Mouse (Mus musculus) bone marrow macrophage, adult 2 months (primary cell): ENCODE data around the gene Ngly1. TPM values are rescaled to one million over a fixed set of nuclear protein-coding genes. Genes with fewer than 3 reads are reported as not detected.

Experiments used
- H3K27ac ChIP-seq: 2 replicates; pipeline ENCODE4 v1.5.1; 2012; ENCODE audit warnings: low read depth, low read length; ENCODE audit not compliant: insufficient read depth
- H3K4me1 ChIP-seq: 2 replicates; pipeline ENCODE4 v1.6.1; 2012; ENCODE audit warnings: low read length; ENCODE audit not compliant: control insufficient read depth, insufficient read depth
- H3K4me3 ChIP-seq: 2 replicates; pipeline ENCODE4 v1.5.1; 2012; ENCODE audit warnings: mild to moderate bottlenecking, low read length, moderate library complexity; ENCODE audit not compliant: insufficient read depth
- CTCF ChIP-seq: IDR thresholded peaks from 2 replicates; pipeline ENCODE4 v1.5.1; 2012; ENCODE audit warnings: low read depth, mild to moderate bottlenecking, low read length, moderate library complexity
- POLR2A ChIP-seq: IDR thresholded peaks from 2 replicates; pipeline ENCODE4 v1.6.1; 2012; ENCODE audit warnings: mild to moderate bottlenecking, low read depth, low read length, borderline replicate concordance
- polyA plus RNA-seq: library from polyadenylated mRNA; stranded (reverse); fragments of >200 nt; gene quantifications from 2 replicates; pipeline ENCODE4 v1.2.4, GENCODE M21; 2012; ENCODE audit not compliant: missing spikeins, insufficient read depth, insufficient read length

The Ngly1 gene
- polyA plus RNA-seq = 31.5 and 33.1 TPM in 2 replicates

DNA sequence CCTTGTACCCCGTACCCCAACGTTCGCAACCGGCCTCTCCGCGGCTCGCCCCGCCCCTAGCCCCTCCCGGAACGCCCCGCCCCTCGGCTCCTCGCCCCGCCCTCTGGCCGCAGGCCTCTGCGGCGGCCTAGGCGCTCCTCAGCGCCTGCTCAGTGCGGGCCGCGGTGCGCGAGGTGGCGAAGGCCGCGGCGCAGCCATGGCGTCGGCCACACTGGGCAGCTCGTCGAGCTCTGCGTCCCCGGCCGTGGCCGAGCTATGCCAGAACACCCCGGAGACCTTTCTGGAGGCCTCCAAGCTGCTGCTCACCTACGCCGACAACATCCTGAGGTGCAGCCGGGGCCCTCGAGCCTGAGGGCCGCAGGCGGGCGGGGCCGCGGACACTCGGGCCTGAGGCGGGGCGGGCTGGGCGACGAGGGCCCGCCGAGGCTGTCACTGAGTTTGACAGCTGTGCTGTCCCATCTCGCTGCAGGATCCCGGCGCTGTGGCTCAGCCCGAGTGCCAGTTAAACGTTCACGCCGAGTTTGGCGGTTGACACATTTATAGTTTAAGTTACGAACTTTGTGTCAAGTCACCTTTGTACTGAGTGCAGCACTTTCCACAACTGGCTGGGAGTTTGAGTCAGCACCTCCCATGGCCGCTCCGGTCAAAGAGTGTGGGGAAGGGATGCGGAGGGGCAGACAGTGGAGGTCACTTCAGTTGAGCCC is at the start of gene Ngly1, which contains the start of gene Oxsm:
TSS of gene Ngly1 (plus strand) at position 110 of the 704 bp plus-strand sequence.
TSS of gene Oxsm (minus strand) at position 638 of the 704 bp plus-strand sequence.
- Histone ChIP-seq H3K27ac (peak within 1 kb of the TSS; percentile 53), H3K4me1 (peaks cover 14% of the 10 kb centered on the region), H3K4me3 (peak within 1 kb of the TSS; percentile 78)
- peak; percentile 97 for TF ChIP-seq POLR2A
- TF ChIP-seq CTCF = no peak

DNA sequence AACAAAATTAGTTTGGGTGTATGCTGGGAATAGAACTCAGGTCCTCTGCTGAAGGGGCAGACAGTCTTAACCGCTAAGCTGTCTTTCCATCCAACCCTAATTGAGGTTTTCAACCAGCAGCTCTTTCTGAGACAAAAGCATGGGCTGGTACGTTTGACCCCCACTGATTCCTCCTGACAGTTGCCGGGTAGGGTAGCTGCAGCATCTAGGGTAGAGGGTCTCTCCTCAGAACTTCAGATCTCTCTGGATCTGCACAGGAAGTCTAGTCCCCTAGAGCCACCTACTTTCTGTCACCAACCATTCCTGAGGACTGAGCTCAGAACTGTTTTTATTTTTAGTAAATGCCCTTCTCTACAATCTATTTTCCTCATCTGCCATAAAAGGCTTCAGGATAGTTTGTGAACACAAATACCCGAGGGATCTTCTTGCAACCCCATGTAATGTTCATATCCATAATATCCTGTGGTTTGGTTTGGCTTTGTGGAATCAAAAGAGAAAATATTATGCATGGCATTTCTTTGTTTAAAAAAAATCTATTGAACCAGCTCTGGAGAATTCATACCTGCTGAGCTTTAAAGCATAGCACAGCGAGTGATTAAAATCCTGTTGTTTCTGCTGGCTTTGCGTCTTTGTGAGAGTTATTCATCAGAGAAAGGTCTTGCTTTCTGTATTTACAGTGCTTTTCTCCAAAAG is 48.7 kb upstream of the Ngly1 start:
- no peak for TF ChIP-seq CTCF
- TF ChIP-seq POLR2A = no peak

DNA sequence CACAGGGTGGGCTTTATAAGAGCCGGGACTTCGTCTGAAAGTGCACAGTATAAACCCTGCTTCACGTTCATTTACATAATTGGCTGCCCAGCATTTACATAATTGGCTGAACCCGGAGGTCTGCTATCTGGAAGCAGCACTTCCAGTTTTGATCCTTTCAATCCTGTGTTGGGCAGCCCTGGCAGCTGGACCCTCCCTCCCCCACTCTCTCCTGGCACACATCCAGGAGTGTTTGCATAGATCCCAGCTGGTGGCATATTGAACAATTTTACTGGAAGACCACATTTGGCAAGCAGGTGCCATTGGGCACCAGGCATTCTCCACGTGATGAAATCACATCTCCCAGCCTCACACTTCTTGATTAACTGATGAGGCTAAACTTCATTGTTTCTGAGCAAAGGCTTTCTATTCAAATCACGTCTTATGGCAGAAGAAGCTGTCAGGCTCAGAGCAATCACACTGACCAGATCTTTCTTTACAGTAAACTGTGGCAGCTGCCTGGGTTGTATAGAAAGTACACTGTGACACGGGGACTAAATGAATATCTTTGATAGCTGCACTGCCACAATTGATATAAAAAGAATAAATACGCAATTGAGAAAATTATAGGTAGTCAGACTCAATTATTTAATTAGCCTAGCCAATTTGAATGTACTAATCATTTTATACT is 48.0 kb upstream of the Ngly1 start:
- TF ChIP-seq CTCF (no peak), POLR2A (no peak)
- Histone ChIP-seq H3K27ac (no peak overlapping the region), H3K4me1 (no peaks in the 10 kb centered on the region), H3K4me3 (no peak overlapping the region)

More for the DNA sequence above, 48.7 kb upstream of the Ngly1 start:
- H3K27ac ChIP-seq = no peak overlapping the region
- no peak overlapping the region for H3K4me3 ChIP-seq
- no peaks in the 10 kb centered on the region for H3K4me1 ChIP-seq

DNA sequence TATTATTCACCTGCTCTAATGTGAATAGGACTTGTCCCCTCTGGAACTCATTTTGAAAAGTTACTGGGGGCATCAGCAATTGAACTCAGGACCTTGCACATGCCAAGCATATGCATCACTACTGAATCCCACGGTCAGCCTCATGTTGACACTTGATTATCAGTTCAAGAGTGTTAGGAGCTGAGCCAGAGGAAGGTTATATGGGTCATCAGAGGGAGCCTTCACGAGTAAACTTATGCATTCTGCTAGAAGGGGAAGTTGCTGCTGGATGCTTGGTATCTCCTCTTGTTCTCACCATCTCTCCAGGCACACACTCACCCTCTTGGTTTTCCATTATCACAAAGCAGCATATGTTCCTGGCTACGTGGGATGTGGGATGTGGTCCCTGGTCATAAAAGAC is 47.4 kb upstream of the Ngly1 start:
- TF ChIP-seq CTCF (no peak), POLR2A (no peak)
- H3K4me1 ChIP-seq = no peaks in the 10 kb centered on the region
- no peak overlapping the region for H3K27ac ChIP-seq
- H3K4me3 ChIP-seq = no peak overlapping the region

DNA sequence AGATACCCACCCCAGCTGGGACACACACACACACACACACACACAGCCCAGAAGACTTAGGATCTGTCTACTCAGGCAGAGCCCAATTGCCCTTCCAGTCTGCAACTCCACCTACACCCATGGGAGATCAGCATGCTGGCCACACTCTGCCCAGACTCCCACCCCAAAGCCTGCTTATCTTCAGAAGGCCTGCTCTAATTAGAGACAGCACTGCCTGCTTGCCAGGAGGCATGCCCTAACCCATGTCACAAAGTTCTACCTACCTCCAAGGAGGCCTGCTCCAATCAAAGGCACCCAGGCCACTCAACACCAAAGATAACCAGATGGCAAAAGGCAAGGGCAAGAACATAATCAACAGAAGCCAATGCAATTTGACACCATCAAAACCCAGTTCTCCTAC is 41.4 kb upstream of the Ngly1 start:
- Histone ChIP-seq H3K4me1 (no peaks in the 10 kb centered on the region), H3K27ac (no peak overlapping the region), H3K4me3 (no peak overlapping the region)
- no peak for TF ChIP-seq POLR2A
- TF ChIP-seq CTCF = no peak

DNA sequence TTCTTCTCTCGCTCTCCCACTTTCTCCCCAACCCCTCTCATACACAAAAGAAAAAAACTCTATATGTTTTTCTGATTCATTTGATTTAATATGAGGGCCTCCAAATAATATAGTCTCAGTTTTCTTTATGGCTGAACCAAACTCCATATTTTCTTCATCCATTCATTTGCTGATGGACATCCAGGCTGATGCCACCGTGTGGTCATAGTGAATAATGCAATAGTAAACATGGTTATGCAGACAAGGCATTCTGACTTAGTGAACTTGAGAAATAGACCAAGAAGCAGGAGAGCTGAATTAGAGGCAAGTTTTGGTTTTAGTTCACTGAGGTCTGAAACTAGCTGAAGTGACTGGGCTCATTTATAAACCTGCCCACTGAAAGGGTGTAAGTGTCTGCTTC is 30.1 kb upstream of the Ngly1 start:
- TF ChIP-seq POLR2A (no peak), CTCF (no peak)
- Histone ChIP-seq H3K4me3 (no peak overlapping the region), H3K27ac (no peak overlapping the region), H3K4me1 (no peaks in the 10 kb centered on the region)

DNA sequence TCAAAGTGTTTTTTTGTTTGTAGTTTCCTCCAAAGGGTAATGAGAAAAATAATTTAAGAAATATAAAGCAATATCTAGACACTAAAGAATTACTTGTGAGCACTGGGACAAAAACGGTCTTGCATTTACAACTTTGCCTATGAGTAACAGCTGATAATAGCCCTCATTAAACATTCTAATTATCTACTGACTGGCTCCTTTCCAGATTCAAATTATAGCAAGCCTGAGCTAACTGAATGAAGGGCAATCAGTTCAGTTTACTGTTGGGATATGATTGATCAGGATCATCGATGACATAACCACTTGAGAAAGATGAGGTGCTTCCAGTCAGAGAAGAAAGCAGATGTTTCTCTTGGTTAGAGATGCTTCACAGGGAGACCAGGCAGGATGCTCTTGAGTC is 19.7 kb upstream of the Ngly1 start:
- Histone ChIP-seq H3K4me1 (no peaks in the 10 kb centered on the region), H3K27ac (no peak overlapping the region), H3K4me3 (no peak overlapping the region)
- TF ChIP-seq POLR2A = no peak
- no peak for TF ChIP-seq CTCF

DNA sequence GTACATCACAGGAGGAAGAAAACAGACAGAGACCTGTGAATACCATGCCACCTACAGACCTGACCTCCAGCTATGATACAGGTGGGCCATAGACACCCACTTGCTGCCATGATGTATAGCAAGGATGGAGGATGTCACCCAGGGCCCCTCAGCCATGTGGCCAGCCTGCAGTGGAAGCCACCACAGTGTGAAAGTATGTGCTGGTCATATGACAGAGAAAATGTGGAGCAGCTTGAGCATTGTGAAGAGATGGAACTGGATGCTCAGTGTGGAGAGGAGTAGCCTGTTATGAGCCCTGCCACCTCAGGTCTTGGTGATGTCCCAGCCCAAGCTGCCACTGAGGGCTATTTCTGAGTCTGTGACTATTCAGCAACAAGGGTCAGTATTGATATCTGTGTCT is 18.5 kb upstream of the Ngly1 start:
- no peak overlapping the region for H3K4me3 ChIP-seq
- H3K4me1 ChIP-seq = no peaks in the 10 kb centered on the region
- H3K27ac ChIP-seq = no peak overlapping the region
- TF ChIP-seq POLR2A (no peak), CTCF (no peak)

DNA sequence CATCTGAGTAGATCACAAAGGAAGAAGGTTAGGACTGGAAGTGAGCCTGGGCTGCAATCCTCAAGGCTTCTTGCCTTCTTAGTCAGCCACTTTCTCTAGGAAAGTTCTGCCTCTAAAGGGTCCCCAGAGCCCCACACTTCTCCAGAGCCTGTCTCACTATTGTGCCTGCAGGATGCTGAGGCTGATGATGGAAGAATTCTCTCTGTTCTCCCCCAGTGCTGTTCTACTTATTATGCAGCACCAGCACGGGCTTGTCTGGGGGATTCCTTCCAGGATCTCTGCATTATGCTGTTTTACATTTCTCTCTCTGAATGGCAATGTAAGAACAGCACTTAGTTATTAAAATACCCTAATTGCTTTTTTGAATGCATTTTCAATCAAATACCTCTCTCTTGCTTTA is 15.6 kb upstream of the Ngly1 start:
- TF ChIP-seq CTCF (no peak), POLR2A (no peak)
- H3K4me3 ChIP-seq = no peak overlapping the region
- H3K27ac ChIP-seq = no peak overlapping the region
- H3K4me1 ChIP-seq = no peaks in the 10 kb centered on the region

DNA sequence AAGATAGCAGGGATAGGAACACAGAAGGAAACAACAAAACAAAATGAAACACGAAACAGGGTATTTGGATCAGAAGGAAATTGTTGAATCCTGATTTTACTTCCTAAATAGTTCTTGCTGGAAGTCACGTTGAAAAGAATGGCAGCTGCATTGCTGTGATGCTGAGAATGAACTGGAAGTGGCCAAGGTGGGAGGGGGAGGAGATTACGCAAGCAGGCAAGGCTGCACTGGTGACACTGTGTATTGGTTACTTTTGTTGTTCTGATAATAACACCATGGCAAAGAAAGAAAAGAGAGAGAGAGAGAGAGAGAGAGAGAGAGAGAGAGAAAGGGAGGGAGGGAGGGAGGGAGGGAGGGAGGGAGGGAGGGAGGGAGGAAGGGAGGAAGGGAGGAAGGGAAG is 12.6 kb upstream of the Ngly1 start:
- Histone ChIP-seq H3K27ac (no peak overlapping the region), H3K4me3 (no peak overlapping the region), H3K4me1 (peaks cover 7% of the 10 kb centered on the region; the same call in 1 of the 2 replicates)
- TF ChIP-seq CTCF (no peak), POLR2A (no peak)
